Comparison of ENCODE assay signal across 14 mouse cellular contexts in the genomic region with DNA sequence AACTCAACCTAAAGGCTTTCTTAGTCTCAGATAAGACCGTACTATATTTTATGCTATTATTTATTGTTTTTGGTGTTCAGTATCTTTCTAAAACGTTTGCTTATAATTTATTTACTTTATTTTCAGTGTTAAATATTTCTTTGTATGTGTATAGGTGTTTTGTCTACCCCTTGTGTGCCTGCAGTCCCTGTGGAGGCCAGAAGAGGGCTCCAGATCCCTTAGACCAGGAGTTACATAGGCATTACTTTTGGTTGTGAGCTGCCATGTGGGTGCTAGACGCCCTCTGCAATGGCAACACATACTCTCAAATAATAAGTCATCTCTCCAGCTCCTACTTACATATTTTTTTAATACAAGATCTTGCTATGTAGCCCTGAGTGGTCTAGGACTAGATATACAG. TPM values are rescaled to one million over a fixed set of nuclear protein-coding genes. Genes with fewer than 3 reads are reported as not detected.
DNase-seq lines count a peak whose midpoint lies in the region; ATAC-seq and TF ChIP-seq lines count a peak whose summit lies in the region.
"Had no signal": no experiment of that assay in that cellular context is flagged by ENCODE, and none has a peak within 500 bp of the region (broad histone marks: within the 10 kb centered on the region; RNA-seq: fewer than 3 reads in every experiment).

No protein-coding gene starts in this region.

- no peak overlapping the region for H3K9ac ChIP-seq in midbrain, embryonic 14.5 days (replicated peaks; ENCODE audit: low read length)
- H3K9ac ChIP-seq: heart, embryonic 13.5 days; limb, embryonic 15.5 days had no signal

- no peak overlapping the region for H3K4me3 ChIP-seq in bone marrow macrophage, adult 2 months (ENCODE audit: insufficient read depth, low read length)
- H3K4me3 ChIP-seq in midbrain, embryonic 14.5 days (replicated peaks; ENCODE audit: low read depth, low read length) = no peak overlapping the region
- H3K4me3 ChIP-seq: heart, embryonic 13.5 days; limb, embryonic 15.5 days had no signal

- WGBS in midbrain, embryonic 14.5 days = 62% methylated on average over 3 of the region's 3 CpGs

- H3K9me3 ChIP-seq in midbrain, embryonic 14.5 days (ENCODE audit: control insufficient read depth, low read length) = no peaks in the 10 kb centered on the region
- H3K9me3 ChIP-seq: heart, embryonic 13.5 days; limb, embryonic 15.5 days had no signal

- peaks cover 15% of the 10 kb centered on the region for H3K4me1 ChIP-seq in bone marrow macrophage, adult 2 months (ENCODE audit: control insufficient read depth, insufficient read depth, low read length)
- no peaks in the 10 kb centered on the region for H3K4me1 ChIP-seq in midbrain, embryonic 14.5 days (ENCODE audit: control insufficient read depth, insufficient read depth, low read length)
- H3K4me1 ChIP-seq: limb, embryonic 15.5 days had no signal

- DNase-seq in kidney, postnatal 10 days = peak; percentile 23
- DNase-seq in kidney, postnatal 25 days = no peak
- DNase-seq in thymus, postnatal 14 days = peak; percentile 44
- no peak for DNase-seq in thymus, postnatal 10 days (ENCODE audit: low spot score in 2 of 2)
- DNase-seq in thymus, postnatal 4 days = peak; percentile 58
- DNase-seq in midbrain, embryonic 14.5 days = no peak
- no peak for DNase-seq in left cerebral cortex, adult 18-20 months (ENCODE audit: low spot score in 2 of 2)
- DNase-seq: layer of hippocampus, adult 9-11 months; retina, postnatal 1 day had no signal

- H3K36me3 ChIP-seq in midbrain, embryonic 14.5 days (ENCODE audit: control insufficient read depth, insufficient read depth, low read length) = no peaks in the 10 kb centered on the region
- H3K36me3 ChIP-seq: heart, embryonic 13.5 days; limb, embryonic 15.5 days had no signal

- no peak overlapping the region for H3K27ac ChIP-seq in bone marrow macrophage, adult 2 months (ENCODE audit: insufficient read depth, low read depth, low read length)
- H3K27ac ChIP-seq in midbrain, embryonic 14.5 days (replicated peaks; ENCODE audit: low read depth, low read length) = no peak overlapping the region
- H3K27ac ChIP-seq: heart, embryonic 13.5 days; limb, embryonic 15.5 days had no signal

- TF ChIP-seq CTCF in bone marrow macrophage, adult 2 months (IDR thresholded peaks at IDR 0.05; ENCODE audit: low read depth, low read length) = peak; percentile 28; the same call in 1 of the 2 replicates

- no peak for TF ChIP-seq POLR2A in bone marrow macrophage, adult 2 months (IDR thresholded peaks at IDR 0.05; ENCODE audit: borderline replicate concordance, low read depth, low read length)

- ATAC-seq in midbrain, embryonic 14.5 days (ENCODE audit: low FRiP score, low TSS enrichment) = no peak
- ATAC-seq: forebrain, embryonic 16.5 days; hindbrain, embryonic 16.5 days had no signal

- no peaks in the 10 kb centered on the region for H3K27me3 ChIP-seq in midbrain, embryonic 14.5 days (ENCODE audit: control insufficient read depth, insufficient read depth, low read length)
- H3K27me3 ChIP-seq: heart, embryonic 13.5 days; limb, embryonic 15.5 days had no signal

- no peak overlapping the region for H3K4me2 ChIP-seq in midbrain, embryonic 14.5 days (ENCODE audit: low read length)
- H3K4me2 ChIP-seq: heart, embryonic 13.5 days; limb, embryonic 15.5 days had no signal

RNA-seq across cellular contexts. Expression of a gene that starts 12.3 kb away (rescaled TPM):
- polyA plus RNA-seq in bone marrow macrophage, adult 2 months (2012; ENCODE audit: insufficient read depth, insufficient read length, missing spikeins) = 41.6 and 42.5 TPM in 2 replicates
- 53.1 and 64.9 TPM in 2 replicates for polyA plus RNA-seq in midbrain, embryonic 14.5 days (2014; fragmentation: Nextera tagmentation; extraction: Ambion mirVana)
- 10 to 100 TPM; 53.2 to 57.8 TPM for total RNA-seq in left cerebral cortex, adult 18-20 months (2021)

RNA-seq across cellular contexts. Expression of a gene that starts 16.3 kb away (rescaled TPM):
- 5.5 and 7.6 TPM in 2 replicates for polyA plus RNA-seq in bone marrow macrophage, adult 2 months (2012; ENCODE audit: insufficient read depth, insufficient read length, missing spikeins)
- 0.09 and 0.21 TPM in 2 replicates for polyA plus RNA-seq in midbrain, embryonic 14.5 days (2014; fragmentation: Nextera tagmentation; extraction: Ambion mirVana)
- total RNA-seq in left cerebral cortex, adult 18-20 months (2021) = not detected
- polyA plus RNA-seq: forebrain, embryonic 16.5 days had no signal

RNA-seq across cellular contexts. Expression of a gene that starts 37.2 kb away (rescaled TPM):
- 2.5 and 2.9 TPM in 2 replicates for polyA plus RNA-seq in bone marrow macrophage, adult 2 months (2012; ENCODE audit: insufficient read depth, insufficient read length, missing spikeins)
- polyA plus RNA-seq in midbrain, embryonic 14.5 days (2014; fragmentation: Nextera tagmentation; extraction: Ambion mirVana) = 4.3 and 5.5 TPM in 2 replicates
- total RNA-seq in left cerebral cortex, adult 18-20 months (2021) = 1 to 10 TPM; 1.7 to 2.1 TPM

Comparison
In these comparisons a context has a peak if more than half of its experiments do, and no peak if none do; other contexts are left out.
1. DNase-seq: peak in kidney, postnatal 10 days (single experiment), thymus, postnatal 14 days (single experiment) and thymus, postnatal 4 days (single experiment); none in kidney, postnatal 25 days (0 of 2), thymus, postnatal 10 days (0 of 2), midbrain, embryonic 14.5 days (single experiment) and left cerebral cortex, adult 18-20 months (0 of 2).